Mouse (Mus musculus) gastrocnemius, postnatal 14 days (tissue): ENCODE results near the gene Gm42372. TPM values are rescaled to one million over a fixed set of nuclear protein-coding genes. Genes with fewer than 3 reads are reported as not detected.
"Not testable (repeated sequence)": the region's sequence is repeated elsewhere in the genome, so short reads cannot be mapped to it uniquely, and the experiment has no call there.

Experiments used
- DNase-seq: peaks from one replicate; pipeline ENCODE4 v3.0.0; 2021; ENCODE audit warnings: mixed read lengths
- intact Hi-C: fragments of 180-260 bp; cut with DNase I; formaldehyde crosslinking; loops from one replicate; pipeline ENCODE4 v1.15.1; 2025; ENCODE audit warnings: low total_unique reads
- long read RNA-seq, 2 experiments: library from polyadenylated mRNA; stranded (forward); transcript quantifications; one replicate each; pipeline ENCODE4 v2.0.0; 2021
- total RNA-seq, 2 experiments: library from RNA; stranded (reverse); gene quantifications; 2 replicates each; pipeline ENCODE4 v1.2.3; 2021

Gm42372 gene
- total RNA-seq: under 1 TPM in 1 of 2 experiments, not detected in 1; 0.04 TPM
- long read RNA-seq, experiment 1: 0 reads
- long read RNA-seq, experiment 2: 0 reads

DNA sequence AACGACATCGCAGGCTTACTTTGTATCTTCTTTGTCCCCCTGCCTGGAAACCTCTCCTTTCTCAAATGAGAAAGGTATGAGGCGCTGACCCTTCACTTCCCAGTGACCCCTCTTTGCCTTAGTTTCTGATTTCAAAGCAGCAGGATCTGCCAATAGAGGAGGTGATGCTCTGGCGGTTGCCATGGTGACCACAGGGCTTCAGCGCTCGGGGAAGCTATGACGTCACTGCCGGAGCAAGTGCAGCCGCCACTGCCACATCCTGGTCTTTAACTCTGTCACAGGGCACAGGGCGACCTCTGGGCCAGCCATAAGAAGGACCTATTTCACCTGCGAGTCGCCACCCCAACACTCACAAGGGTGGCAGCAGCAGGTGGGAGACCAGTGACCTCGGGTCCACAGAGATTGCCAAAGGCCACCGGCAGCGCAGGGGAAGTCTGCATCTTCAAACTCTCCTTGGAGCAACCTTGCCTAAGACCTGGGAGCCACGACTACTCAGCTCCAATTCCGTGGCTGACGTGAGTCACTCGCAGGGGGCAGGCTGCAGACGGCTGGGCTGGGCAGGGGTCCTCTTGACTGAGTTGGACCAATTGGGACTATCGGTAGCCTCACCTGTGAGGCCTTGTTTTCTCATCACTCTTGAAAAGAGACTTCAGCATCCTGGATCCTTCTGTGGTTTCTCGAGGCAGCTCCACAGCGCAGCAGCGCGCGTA, at the start of gene Gm42372:
Gene Gm42372, plus strand, starts transcription at position 228 of the 710 bp plus-strand sequence.
- peak; percentile 33 for DNase-seq
- intact Hi-C loops: no loop called here

DNA sequence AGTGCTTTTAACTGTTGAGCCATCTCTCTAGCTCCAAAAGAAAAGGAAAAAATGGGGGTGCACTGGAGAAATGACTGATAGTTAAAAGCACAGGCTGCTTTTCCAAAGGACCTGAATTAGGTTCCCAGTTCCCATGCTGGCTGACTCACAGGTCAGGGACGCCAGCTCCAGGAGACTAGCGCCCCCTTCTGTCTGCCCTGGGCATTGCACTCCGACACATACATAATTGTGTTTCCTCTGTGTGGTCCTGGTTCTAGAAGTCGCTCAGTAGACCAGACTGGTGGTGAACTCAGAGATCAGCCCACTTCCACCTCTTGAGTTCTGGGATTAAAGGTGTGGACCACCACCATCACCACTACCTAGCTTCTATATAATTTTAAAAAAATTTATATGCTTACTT, 45.6 kb upstream of the Gm42372 start:
- DNase-seq: no peak
- intact Hi-C loops: no loop called here

DNA sequence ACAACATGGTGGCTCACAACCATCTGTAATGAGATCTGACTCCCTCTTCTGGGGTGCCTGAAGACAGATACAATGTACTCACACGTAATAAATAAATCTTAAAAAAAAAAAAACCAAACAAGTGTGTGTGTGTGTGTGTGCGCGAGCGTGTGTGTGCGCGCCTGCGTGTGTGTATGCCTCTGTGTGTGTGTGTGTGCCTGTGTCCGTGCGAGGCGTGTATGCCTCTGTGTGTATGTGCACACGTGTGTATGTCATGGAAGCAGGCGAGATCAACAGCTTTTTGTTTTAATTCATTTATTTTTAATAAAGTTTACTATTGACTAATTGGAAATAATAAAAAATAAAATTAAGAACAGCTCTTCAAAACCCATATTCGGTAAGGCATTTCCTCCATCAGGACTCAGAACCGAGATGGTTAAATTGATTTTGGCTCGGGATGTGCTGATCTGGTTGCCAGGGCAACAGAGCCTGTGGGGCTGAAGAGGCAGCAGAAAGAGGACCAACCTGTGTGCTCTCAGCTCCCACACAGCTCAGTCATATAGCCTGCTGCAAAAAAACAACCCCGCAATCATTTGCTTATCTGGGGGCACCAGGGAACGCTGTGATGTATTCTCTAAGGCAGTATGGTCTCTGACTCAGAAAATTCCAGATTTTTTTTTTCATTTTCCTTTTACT, 44.6 kb upstream of the Gm42372 start:
- no peak for DNase-seq
- intact Hi-C loops: no loop called here

DNA sequence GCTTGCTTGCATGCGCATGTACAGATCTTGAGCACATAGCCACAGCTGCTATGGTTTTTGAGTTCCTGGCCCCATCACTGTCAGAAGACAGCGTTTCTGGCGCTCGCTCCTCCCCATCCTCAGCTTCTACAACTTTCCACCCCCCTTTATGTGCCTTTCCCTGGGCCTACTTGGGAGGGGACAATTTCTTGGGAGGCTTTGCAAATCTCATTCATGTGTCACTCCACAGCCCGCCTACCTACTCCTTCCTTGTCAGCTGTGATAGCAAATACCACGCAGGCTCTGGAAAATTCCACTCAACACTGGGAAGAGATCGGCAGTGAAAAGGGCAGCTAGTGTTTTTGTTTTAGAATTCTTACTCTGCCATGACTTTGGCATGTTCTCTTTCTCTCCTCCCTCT, 42.6 kb upstream of the Gm42372 start:
- intact Hi-C loops: no loop called here
- no peak for DNase-seq

DNA sequence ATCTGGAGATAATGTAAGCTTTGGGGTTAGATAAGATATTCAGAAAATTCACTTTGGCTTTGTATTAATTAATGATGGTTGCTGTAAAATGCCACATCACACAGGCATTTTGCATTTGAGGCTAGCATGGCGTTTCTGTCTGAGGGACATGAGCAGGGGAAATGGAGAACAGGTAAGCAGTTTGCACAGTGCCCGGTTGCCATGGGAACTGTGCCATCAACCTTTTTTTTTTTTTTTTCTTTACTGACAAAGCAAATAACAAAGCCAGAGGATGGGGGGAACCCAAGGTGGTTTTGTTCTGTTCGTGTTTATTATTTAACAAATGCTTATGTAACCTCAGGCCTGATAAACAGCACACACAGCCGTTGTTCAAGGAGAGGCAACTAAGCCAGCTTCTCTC, 40.0 kb upstream of the Gm42372 start:
- intact Hi-C loops: no loop called here

DNA sequence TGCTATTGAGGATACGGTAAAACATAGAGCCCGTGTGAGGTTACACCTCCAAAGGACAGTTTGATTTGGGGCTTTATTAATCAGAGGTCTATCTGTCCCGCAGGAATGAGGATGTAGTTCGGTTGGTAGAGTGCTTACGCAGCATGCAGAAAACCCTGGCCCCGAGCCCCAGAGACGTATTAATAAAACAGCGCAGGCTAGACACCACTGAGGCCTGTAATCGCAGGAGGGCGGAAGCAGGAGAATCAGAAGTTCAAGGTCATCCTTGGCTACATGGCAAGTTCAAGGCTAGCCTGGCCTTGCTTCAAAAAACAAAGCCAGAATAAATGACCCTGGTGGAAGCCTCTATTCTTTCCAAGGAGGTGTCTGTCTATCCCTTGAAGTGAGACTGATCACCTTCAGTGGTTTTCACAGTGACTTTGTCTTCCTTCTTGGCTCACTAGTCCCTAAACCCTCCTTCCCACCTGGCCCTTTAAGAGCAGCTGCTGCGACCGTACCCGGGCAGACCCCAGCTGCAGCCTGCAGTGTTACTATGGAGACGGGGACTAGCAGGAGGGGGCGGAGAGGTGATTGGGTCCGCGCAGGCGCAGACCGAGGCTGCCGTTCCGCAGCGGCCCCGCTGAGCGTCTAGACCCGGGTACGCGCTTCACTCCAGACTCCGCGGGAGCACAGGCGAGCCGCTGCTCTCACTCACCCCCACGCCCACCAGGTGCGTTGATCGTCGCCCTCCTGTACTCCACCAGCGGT, 38.7 kb upstream of the Gm42372 start, which contains the start of gene Pnmal2:
Gene Pnmal2, plus strand, starts transcription at position 622 of the 747 bp plus-strand sequence.
- DNase-seq: peak; percentile 86
- intact Hi-C loops: no loop called here

More for the DNA sequence above, 40.0 kb upstream of the Gm42372 start:
- no peak for DNase-seq

DNA sequence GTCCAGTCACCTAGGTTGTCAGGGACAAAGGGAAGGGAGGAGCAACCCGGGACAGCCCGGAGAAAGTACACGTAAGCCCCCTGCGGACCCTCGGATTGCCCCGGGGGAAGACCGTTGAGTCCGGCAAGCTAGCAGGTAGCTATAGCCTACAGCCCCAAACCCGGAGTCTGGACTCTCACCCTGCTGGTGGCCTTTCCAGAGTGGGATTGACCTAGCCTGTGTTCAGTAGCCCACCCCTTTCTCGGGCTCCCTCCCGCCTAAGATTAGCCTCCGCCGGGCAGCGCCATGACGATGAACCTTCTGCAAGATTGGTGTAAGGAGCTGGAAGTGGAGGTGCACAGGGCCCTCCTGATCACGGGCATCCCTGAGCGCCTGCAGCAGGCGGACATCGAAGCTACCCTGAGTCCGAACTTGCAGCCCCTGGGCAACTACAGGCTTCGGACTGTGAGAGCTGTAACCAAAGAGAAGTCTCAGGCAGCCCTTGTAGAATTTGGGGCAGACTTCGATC, 38.0 kb upstream of the Gm42372 start:
- DNase-seq: no peak
- intact Hi-C loops: no loop called here

DNA sequence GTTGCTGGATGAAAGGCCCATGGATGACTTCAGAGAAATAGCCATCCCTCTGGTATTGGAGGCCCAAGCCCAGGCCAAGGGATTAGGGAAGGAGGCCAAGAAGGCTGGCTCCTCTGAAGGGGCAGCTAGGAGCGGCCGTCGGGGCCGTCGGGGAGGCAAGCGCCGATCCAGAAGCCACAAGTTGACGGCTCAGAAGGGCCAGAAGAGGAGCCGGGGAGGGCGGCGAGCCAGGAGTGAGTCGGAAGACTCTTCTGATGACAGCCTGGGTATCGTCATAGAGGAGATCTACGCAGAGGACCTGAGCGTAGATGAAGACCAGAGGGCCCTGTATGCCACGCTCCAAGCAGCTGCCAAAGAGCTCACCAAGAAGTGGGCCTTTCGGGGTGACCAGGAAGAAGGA, 37.5 kb upstream of the Gm42372 start:
- no peak for DNase-seq
- intact Hi-C loops: no loop called here

DNA sequence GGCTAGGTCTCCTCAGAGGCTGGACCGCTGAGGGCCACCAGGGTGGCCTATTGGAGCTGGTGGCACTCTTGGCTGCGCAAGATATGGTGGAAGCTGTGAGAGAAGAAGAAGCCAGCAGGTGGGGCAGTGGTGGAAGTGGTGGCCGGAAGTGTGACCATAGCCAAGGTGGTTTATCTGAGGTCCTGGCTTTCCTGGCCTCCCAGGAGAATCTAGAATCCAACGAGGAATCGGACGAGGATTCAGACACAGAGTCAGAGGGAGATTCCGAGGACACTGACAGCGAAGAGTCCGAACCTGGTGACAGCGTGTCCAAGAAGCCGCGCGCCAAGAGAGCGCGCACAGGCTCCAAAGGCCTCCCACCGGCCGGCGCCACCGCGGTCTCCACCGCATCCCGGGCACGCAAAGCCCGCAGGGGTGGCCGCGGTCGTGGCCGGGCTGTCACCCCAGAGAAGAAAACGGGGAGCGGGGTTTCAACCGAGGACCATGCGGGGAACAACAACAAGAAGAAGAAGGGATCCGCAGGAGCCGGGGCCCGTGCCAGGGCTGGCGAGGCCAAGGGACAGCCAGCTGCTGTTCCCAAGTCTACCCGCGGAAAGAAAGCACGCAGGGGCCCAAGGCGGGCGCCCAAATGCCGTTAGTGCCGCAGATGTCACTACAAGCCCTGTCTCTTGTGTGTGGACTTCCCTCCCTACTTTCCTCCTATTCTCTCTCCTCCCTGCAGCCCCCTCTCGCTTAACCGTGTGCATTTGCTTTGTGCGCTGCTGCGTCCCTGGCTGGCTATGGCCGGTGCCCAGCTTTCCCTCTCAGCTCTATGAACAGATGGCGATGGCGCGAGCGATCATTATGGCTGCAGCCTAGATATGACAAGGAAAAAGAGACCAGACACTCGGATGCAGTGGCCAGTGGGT, 36.2 kb upstream of the Gm42372 start:
- peak; percentile 61 for DNase-seq
- intact Hi-C loops: no loop called here

DNA sequence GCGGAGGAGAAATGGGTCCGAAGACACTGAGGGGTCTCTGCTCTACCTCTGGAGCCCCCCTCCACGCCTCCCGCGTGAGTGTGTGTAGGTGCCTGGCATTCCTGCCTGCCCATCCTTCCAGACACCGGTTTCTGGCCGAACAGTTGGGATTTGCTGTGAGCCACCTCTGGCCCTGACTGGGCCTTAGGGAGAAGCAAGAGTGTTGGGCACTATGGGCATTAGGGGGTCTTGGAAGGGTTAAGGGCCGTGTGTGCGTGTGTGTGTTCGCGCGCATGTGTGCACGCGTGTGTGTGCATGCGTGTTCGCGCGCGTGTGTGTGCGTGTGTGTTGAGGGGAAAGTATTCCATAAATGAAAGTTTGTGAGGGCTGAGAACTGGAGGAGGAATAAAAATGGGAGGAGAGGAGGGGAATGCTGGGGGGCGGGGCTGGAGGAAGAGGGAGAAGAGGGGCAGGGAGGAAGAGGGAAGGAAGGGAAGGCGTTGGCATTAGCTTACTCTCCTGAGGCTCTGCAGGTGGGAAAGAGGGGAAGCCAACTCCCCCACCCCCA, 35.5 kb upstream of the Gm42372 start:
- peak; percentile 42 for DNase-seq
- intact Hi-C loops: no loop called here

DNA sequence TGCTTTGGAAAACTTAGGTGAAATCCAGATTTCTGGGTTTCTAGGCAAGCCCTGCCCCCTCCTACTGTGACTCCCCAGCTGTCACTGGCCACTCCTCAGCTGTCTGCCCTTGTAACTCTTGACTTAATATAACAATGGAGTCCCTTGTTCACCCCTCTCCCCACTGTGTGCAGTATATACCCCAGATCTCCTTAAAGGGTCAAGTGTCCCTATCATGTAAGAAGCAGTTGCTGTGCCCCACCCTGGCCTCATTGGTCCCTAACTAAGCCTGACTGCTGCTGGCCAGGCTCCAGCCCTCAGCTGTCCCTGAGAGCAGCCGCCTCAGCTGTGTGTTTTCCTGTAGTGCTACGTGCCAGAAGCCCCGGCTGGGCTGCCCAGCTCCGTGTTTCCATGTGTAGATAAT, 34.9 kb upstream of the Gm42372 start:
- intact Hi-C loops: loop anchor here (2.0 kb wide), 1 partner anchor 13 kb away; no protein-coding TSS in a partner anchor
- DNase-seq: peak; percentile 76

DNA sequence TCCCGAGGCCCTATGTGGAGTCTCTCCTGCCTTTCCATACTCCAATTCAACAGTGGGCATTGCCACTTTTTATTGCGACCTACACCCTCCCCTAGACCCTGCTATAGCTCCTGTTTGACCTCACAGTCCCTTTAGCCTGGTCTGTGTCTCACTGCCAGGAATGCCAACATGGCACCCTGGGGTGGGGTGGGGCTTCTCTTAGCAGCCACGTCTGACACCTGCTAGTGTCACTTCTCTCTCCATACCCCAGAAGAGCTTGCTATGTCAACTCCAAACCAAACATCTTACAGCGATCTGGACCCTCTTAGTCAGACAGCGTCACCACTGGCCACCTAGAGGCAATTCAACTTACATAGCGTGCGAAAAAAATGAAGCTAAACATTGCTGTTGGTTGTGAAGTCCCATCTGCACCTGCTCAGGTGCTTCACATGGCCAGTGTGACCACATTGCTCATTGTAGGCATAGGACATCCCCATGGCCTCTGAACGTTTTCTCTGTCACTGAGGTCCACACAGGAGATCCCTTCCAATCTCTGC, 33.9 kb upstream of the Gm42372 start:
- intact Hi-C loops: loop anchor here (2.0 kb wide), 1 partner anchor 14 kb away; no protein-coding TSS in a partner anchor
- DNase-seq: no peak

DNA sequence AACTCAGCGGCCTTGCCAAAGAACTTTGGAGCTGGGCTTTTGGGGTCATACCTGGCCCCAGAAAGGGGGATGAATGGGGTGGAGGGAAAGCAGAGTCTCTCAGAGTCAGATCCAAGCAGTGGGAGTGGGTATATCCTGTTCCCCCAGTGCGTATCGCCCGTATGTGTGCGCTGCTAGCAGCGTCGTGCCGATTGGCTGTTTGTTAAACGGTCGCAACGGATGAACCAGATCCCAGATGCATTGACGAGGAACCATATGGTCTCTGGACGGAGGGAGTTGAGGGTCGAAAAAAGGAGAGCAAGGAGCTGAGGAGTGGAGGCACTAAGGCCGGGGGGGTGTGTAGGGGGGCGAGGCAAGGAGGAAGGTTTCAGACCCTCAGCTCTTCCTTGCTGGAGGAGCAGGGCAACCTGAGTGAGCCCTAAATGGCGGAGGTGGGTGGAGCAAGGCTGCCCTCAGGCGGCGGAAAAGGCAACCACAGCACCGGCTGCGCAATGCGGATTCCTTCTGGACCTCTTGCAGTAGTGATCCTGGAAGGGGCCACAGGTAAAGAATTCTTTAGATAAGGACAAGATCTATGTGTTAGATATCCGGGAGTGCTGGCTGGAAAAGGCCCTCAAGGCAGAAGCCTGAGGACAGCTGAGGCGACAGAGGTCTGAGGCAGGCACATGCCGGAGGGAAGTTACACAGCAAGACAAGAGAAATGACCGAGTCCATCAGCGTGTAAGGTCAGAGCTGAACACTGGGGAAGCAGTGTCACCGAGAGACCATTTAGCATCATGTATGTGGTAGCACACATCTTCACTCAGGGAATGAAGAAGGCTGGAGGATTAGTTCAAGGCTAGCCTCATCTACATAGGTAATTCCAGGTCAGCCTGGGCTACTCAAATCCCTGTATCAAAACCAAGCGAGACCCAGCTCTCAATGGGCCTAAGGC, 32.7 kb upstream of the Gm42372 start:
- DNase-seq: peak; percentile 74
- intact Hi-C loops: loop anchor here (2.0 kb wide), 3 partner anchors 15 to 117 kb away; no protein-coding TSS in a partner anchor

DNA sequence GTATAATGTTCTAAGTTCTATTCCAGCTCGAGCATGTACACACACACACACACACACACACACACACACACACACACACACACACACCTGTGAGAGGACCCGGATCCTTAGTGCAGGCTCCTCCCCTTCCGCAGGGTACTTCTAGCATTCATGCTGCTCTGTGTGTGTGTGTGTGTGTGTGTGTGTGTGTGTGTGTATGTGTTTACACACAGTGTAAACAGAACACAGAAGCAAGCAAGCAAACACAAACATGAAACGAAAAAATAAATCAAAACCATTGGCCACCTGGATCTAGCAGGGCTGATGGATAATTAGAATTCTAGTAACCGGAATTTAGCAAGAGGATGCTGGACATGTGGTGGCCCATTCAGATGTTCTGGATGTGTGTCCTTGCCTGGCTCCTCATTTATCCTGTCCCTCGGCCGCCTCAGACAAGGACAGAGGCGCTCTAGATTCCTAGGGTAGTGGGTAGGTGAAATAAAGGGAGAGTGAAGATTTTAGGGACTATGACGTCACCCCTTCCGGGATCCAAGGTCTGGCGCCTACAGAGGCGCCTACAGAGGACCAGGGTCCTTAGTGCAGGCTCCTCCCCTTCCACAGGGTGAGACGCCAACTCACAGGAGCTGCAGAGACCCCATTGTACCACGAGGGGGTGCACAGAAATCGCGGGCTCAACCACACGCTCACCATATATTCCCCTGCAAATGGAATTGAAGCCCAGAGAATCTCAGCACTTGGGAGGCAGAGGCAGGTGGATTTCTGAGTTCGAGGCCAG, 31.8 kb upstream of the Gm42372 start:
- DNase-seq: peak; percentile 79
- intact Hi-C loops: loop anchor here (2.0 kb wide), 2 partner anchors 50 to 116 kb away; no protein-coding TSS in a partner anchor

DNA sequence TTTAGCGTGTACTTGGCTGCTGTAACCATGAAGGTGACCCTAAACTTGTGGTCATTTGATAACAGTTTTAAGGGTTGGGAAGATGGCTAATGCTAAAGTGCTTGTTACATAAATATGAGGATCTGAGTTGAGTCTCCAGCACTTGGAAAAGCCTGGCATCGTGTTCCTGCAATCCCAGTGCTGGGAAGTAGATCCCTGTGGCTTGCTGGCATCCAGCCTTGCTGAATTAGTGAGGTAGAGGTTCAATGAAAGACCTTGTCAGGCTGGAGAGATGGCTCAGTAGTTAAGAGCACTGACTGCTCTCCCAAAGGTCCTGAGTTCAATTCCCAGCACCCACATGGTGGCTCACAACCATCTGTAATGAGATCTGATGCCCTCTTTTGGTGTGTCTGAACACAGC, 29.1 kb upstream of the Gm42372 start:
- intact Hi-C loops: not testable (repeated sequence)

DNA sequence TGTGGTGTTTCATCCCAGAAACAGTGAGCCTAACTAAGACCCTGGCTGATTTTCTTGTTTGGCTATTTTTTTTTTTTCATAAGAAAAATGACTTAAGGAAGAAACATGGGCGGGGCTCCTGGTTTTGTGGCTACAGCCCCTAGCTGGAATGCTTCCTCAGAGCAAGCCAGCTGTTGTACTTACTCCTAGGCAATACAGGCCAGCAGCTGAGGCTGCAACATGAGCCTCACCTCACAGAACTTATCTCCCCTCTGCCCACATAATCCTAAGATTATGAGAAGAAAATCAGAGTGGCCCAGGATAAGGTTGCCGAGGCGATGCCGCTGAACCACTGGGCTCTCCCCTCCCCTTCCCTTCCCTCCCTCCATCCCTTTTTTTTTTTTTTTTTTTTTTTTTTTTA, 27.2 kb upstream of the Gm42372 start:
- DNase-seq: no peak
- intact Hi-C loops: no loop called here

More for the DNA sequence above, 29.1 kb upstream of the Gm42372 start:
- DNase-seq: not testable (repeated sequence)
